ENCODE assay signal across 22 mouse cellular contexts in the genomic region with DNA sequence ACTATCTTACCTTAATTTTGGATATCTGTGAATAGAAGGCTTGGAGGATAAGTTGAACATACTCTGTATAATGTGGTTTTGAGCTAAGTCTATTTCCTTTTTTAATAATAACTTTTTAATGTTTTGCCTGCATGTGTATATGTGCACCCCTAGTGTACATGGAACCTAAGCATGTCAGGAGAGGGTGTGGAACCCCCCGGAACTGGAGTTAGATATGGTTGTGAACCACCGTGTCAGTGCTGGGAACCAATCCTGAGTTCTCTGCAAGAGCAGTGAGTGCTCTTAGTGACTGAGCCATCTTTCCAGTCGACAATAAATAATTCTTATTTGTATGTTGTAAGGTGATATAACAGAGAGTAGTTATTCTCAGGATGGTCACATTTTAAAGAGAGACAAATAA. TPM values are rescaled to one million over a fixed set of nuclear protein-coding genes. Genes with fewer than 3 reads are reported as not detected.
A peak's percentile ranks its signal among the peaks of the same experiment; 100 is the strongest.
DNase-seq lines count a peak whose midpoint lies in the region; ATAC-seq and TF ChIP-seq lines count a peak whose summit lies in the region.
"Had no signal": no experiment of that assay in that cellular context is flagged by ENCODE, and none has a peak within 500 bp of the region (broad histone marks: within the 10 kb centered on the region; RNA-seq: fewer than 3 reads in every experiment).

No protein-coding gene starts in this region.

- no peak overlapping the region for H3K4me3 ChIP-seq in heart, embryonic 11.5 days (ENCODE audit: low read depth, low read length)
- no peak overlapping the region; a peak in 2 of 4 replicates for H3K4me3 ChIP-seq in liver, embryonic 14.5 days (ENCODE audit: insufficient read depth in 1 of 2, low read depth in 2 of 2, low read length in 2 of 2)
- H3K4me3 ChIP-seq in midbrain, postnatal 0 days (ENCODE audit: low read depth, low read length): no peak overlapping the region
- no peak overlapping the region for H3K4me3 ChIP-seq in thymus, adult 2 months (ENCODE audit: control insufficient read depth, insufficient read depth, low read length)
- H3K4me3 ChIP-seq: embryonic facial prominence, embryonic 15.5 days; forebrain, embryonic 13.5 days; heart, embryonic 12.5 days; hindbrain, embryonic 15.5 days had no signal

- WGBS in heart, embryonic 11.5 days (ENCODE audit: insufficient replicate concordance): 69% methylated on average over 3 of the region's 3 CpGs
- 47% methylated on average over 3 of the region's 3 CpGs for WGBS in liver, embryonic 14.5 days (ENCODE audit: insufficient replicate concordance)
- WGBS in midbrain, postnatal 0 days: 90% methylated on average over 3 of the region's 3 CpGs
- 99% methylated on average over 3 of the region's 3 CpGs for whole genome bisulfite sequencing in thymus, adult 2 months

- no peak for TF ChIP-seq CTCF in liver, embryonic 14.5 days (IDR thresholded peaks at IDR 0.05; ENCODE audit: low read depth)
- TF ChIP-seq CTCF in midbrain, postnatal 0 days (IDR thresholded peaks at IDR 0.05): no peak
- no peak for TF ChIP-seq CTCF in thymus, adult 2 months (IDR thresholded peaks at IDR 0.05; ENCODE audit: borderline replicate concordance, control insufficient read depth, extremely low read depth, insufficient read depth, low read length, poor library complexity)

- no peak for DNase-seq in heart, adult 9 months (ENCODE audit: low spot score in 2 of 2)
- peak; percentile 26 for DNase-seq in liver
- DNase-seq in liver, embryonic 14.5 days (ENCODE audit: low read depth in 3 of 3, low spot score in 3 of 3): no peak
- DNase-seq in lung, adult 18-20 months: no peak
- no peak for DNase-seq in midbrain, postnatal 0 days (ENCODE audit: low spot score)
- no peak for DNase-seq in thymus, adult 2 months
- DNase-seq: adrenal gland, adult 2 months; adrenal gland, postnatal 25 days; cerebellum, adult 11 months; cerebellum, adult 8-10 months; cerebellum, postnatal 14 days; embryo, embryonic 11 days; forebrain, postnatal 0 days; gastrocnemius, postnatal 36 days; heart, adult 18-20 months; heart, postnatal 36 days had no signal

- no peaks in the 10 kb centered on the region for H3K36me3 ChIP-seq in heart, embryonic 11.5 days (ENCODE audit: control insufficient read depth, insufficient read depth, low read length)
- H3K36me3 ChIP-seq in liver, embryonic 14.5 days (replicated peaks; ENCODE audit: control insufficient read depth, insufficient read depth, low read depth): no peaks in the 10 kb centered on the region
- no peaks in the 10 kb centered on the region for H3K36me3 ChIP-seq in midbrain, postnatal 0 days (ENCODE audit: insufficient read depth, low read length)
- H3K36me3 ChIP-seq in thymus, adult 2 months (ENCODE audit: control insufficient read depth, insufficient read depth, low read length): peaks cover 17% of the 10 kb centered on the region
- H3K36me3 ChIP-seq: hindbrain, embryonic 15.5 days had no signal

- no peak for TF ChIP-seq POLR2A in thymus, adult 2 months (IDR thresholded peaks at IDR 0.05; ENCODE audit: control insufficient read depth, extremely low read depth, insufficient read depth, low read length, poor library complexity)

- TF ChIP-seq EP300 in liver, embryonic 14.5 days (IDR thresholded peaks at IDR 0.05; ENCODE audit: low read depth): no peak

- no peaks in the 10 kb centered on the region for H3K9me3 ChIP-seq in heart, embryonic 11.5 days (replicated peaks; ENCODE audit: control insufficient read depth, low read length)
- H3K9me3 ChIP-seq in liver, embryonic 14.5 days (ENCODE audit: control insufficient read depth, low read length): no peaks in the 10 kb centered on the region
- no peaks in the 10 kb centered on the region for H3K9me3 ChIP-seq in midbrain, postnatal 0 days (ENCODE audit: low read length)
- H3K9me3 ChIP-seq: embryonic facial prominence, embryonic 15.5 days; forebrain, embryonic 13.5 days; heart, embryonic 12.5 days; hindbrain, embryonic 15.5 days had no signal

- H3K9ac ChIP-seq in heart, embryonic 11.5 days (ENCODE audit: low read depth, low read length): no peak overlapping the region
- H3K9ac ChIP-seq in liver, embryonic 14.5 days (replicated peaks): peak overlapping the region; percentile 52
- no peak overlapping the region for H3K9ac ChIP-seq in midbrain, postnatal 0 days (replicated peaks; ENCODE audit: low read length, poor library complexity, severe bottlenecking)
- H3K9ac ChIP-seq: embryonic facial prominence, embryonic 15.5 days; forebrain, embryonic 13.5 days; forebrain, postnatal 0 days; heart, embryonic 12.5 days; hindbrain, embryonic 15.5 days had no signal

- H3K27me3 ChIP-seq in heart, embryonic 11.5 days (ENCODE audit: control insufficient read depth, insufficient read depth, low read length): no peaks in the 10 kb centered on the region
- H3K27me3 ChIP-seq in liver, embryonic 14.5 days (ENCODE audit: control insufficient read depth, insufficient read depth, low read length): no peaks in the 10 kb centered on the region
- H3K27me3 ChIP-seq in midbrain, postnatal 0 days (ENCODE audit: insufficient read depth, low read length): no peaks in the 10 kb centered on the region
- no peaks in the 10 kb centered on the region for H3K27me3 ChIP-seq in thymus, adult 2 months (ENCODE audit: control insufficient read depth, insufficient read depth, low read length)
- H3K27me3 ChIP-seq: CH12.LX; embryonic facial prominence, embryonic 15.5 days; forebrain, embryonic 13.5 days; heart, embryonic 12.5 days; hindbrain, embryonic 15.5 days had no signal

- H3K4me2 ChIP-seq in heart, embryonic 11.5 days: peak overlapping the region; percentile 20
- H3K4me2 ChIP-seq in liver, embryonic 14.5 days (ENCODE audit: low read depth): peak overlapping the region; percentile 68
- no peak overlapping the region for H3K4me2 ChIP-seq in midbrain, postnatal 0 days (ENCODE audit: low read depth, low read length, poor library complexity, severe bottlenecking)
- H3K4me2 ChIP-seq: embryonic facial prominence, embryonic 15.5 days; forebrain, embryonic 13.5 days; hindbrain, embryonic 15.5 days had no signal

- no peaks in the 10 kb centered on the region for H3K4me1 ChIP-seq in heart, embryonic 11.5 days (ENCODE audit: control insufficient read depth, insufficient read depth, low read length)
- H3K4me1 ChIP-seq in liver, embryonic 14.5 days (replicated peaks; ENCODE audit: control insufficient read depth in 2 of 2, insufficient read depth in 2 of 2, low read length in 1 of 2): peaks cover 45 to 50% of the 10 kb centered on the region in 2 experiments
- no peaks in the 10 kb centered on the region for H3K4me1 ChIP-seq in midbrain, postnatal 0 days (ENCODE audit: insufficient read depth, low read length)
- H3K4me1 ChIP-seq in thymus, adult 2 months (replicated peaks; ENCODE audit: control insufficient read depth, insufficient read depth, low read length): no peaks in the 10 kb centered on the region
- H3K4me1 ChIP-seq: embryonic facial prominence, embryonic 15.5 days; forebrain, embryonic 13.5 days; heart, embryonic 12.5 days; hindbrain, embryonic 15.5 days had no signal

- peak overlapping the region; percentile 25; the same call in 1 of the 2 replicates for H3K27ac ChIP-seq in heart, embryonic 11.5 days (ENCODE audit: low read depth, low read length)
- H3K27ac ChIP-seq in liver, embryonic 14.5 days: peak overlapping the region; percentile 93
- H3K27ac ChIP-seq in midbrain, postnatal 0 days (ENCODE audit: low read depth, low read length): no peak overlapping the region
- no peak overlapping the region for H3K27ac ChIP-seq in thymus, adult 2 months (ENCODE audit: control insufficient read depth, insufficient read depth, low read length)
- H3K27ac ChIP-seq: embryonic facial prominence, embryonic 15.5 days; forebrain, embryonic 13.5 days; hindbrain, embryonic 15.5 days had no signal

- no peak for ATAC-seq in heart, embryonic 11.5 days (replicated peaks; ENCODE audit: insufficient number of reproducible peaks, low FRiP score, low TSS enrichment)
- ATAC-seq in liver, embryonic 14.5 days (ENCODE audit: insufficient read depth): peak; percentile 63
- no peak for ATAC-seq in midbrain, postnatal 0 days (ENCODE audit: low FRiP score)
- ATAC-seq: forebrain, embryonic 13.5 days; forebrain, postnatal 0 days had no signal

RNA-seq across cellular contexts. Expression of a gene that starts 49.4 kb away (rescaled TPM):
- polyA plus RNA-seq in heart, embryonic 11.5 days (2014; fragmentation: Nextera tagmentation; extraction: Ambion mirVana): 16.7 and 17.9 TPM in 2 replicates
- 6.3 and 8.8 TPM in 2 replicates for polyA plus RNA-seq in liver, embryonic 14.5 days (2012; rRNA removed)
- polyA plus RNA-seq in liver, embryonic 14.5 days (2014; fragmentation: Nextera tagmentation; extraction: Ambion mirVana): 8.1 and 8.9 TPM in 2 replicates
- 30.0 and 39.0 TPM in 2 replicates for total RNA-seq in midbrain, postnatal 0 days (2014; rRNA removed)
- polyA plus RNA-seq in midbrain, postnatal 0 days (2015; fragmentation: Nextera tagmentation; extraction: Ambion mirVana): 21.5 and 26.3 TPM in 2 replicates
- 56.1 and 57.9 TPM in 2 replicates for polyA plus RNA-seq in thymus, adult 2 months (2012; rRNA removed)

Comparison
In these comparisons a context has a peak if more than half of its experiments do, and no peak if none do; other contexts are left out.
1. H3K27ac ChIP-seq: peak in heart, embryonic 11.5 days (single experiment) and liver, embryonic 14.5 days (single experiment); none in midbrain, postnatal 0 days (single experiment) and thymus, adult 2 months (single experiment).